Mouse (Mus musculus): ENCODE results near the gene Sds.
"Not testable (repeated sequence)": the region's sequence is repeated elsewhere in the genome, so short reads cannot be mapped to it uniquely, and the experiment has no call there.

Gene Sds

DNA sequence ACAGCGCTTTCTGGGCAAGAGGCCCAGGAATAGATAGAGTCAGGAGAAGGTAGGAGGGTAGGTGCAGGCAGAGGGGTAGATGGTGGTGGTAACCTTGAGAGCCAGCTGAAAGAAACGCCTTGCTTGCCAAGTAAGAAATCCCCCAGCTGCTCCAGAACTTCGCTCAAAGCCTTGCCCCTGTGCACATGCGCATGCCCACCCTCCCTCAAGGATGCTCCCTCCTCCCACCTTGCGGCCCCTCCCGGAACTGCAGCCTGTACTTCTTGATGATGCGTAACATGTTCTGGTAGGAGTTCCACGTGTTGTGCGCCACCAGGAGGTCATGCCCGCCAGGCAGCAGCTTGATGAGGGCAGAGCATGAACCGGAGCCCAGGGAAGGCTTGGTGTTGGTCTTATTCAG, 16.1 kb downstream of the Sds start:
- no peak for DNase-seq (ENCODE audit: low read depth)

DNA sequence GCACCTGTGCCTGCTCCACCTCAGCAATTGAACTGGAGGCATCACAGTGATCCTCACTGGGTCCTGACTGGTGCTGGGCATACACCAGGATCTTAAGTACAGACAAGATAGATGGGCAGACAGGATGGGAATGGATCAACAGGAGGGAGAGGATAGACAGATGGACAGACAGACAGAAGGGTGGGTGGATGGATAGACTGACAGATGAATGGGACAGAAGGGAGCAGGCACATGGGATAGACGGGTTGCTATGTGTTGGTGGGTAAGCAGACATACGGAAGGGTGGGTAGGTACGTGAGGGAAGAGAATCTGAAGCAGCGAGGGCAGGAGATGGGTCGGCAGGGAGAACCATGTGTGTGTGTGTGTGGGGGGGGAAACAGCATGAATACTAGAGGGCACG, 17.1 kb downstream of the Sds start:
- no peak for DNase-seq (ENCODE audit: low read depth)

DNA sequence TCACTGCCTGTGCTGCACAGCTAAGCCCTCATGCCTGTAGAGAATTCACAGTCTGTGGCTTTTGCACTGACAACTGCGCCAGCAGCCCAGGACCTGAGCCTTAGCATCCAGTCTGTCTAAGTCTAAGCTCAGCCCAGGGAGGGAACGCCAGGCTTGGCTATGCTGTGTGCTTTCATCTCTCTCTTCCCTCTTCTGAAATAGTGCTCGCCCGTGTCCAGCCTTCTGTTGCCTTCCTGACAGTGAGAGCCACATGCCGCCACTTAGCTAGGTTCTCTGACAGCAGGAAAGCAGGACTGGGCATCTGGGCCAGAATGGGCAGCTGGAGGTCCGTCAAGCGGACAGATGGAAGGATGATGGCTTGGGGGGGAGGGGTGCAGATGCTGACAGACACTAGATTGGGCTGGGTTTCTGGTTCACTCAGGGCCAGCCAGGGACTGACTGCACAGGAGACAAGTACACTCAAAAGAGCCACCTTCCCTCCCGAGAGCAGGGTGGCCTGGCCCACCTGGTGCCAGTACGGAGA, 17.6 kb downstream of the Sds start:
- no peak for DNase-seq (ENCODE audit: low read depth)

DNA sequence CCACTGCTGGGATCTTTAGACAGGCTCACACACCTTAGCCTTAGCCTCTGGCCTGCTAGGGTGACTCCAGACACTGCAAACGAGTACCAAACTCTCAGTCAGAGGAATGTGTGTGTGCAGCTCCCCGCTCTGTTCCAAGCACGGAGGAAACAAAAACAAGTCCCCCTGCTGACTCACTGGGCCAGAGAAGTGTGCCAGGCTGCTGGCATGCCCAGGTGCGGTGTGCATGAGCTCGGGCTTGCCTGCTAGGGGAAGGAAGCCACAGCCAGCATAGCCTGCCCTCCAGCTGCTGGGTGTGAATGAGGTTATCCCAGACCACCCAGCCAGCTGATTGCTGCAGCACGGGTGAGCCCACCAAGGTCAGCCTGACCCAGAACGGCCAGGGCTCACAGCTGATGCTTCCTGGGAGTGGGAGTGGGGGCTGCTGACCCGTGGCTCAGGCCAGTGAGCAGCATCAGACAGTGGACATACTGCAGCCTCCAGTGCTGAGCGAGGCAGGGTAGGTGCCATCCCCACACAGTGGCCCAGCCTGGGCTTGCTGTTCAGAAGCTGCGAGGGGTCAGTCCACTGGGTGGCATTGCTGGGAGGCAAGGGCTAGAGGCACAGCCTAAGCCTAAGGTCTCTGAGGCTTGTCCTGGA, 18.9 kb downstream of the Sds start:
- no peak for DNase-seq (ENCODE audit: low read depth)

DNA sequence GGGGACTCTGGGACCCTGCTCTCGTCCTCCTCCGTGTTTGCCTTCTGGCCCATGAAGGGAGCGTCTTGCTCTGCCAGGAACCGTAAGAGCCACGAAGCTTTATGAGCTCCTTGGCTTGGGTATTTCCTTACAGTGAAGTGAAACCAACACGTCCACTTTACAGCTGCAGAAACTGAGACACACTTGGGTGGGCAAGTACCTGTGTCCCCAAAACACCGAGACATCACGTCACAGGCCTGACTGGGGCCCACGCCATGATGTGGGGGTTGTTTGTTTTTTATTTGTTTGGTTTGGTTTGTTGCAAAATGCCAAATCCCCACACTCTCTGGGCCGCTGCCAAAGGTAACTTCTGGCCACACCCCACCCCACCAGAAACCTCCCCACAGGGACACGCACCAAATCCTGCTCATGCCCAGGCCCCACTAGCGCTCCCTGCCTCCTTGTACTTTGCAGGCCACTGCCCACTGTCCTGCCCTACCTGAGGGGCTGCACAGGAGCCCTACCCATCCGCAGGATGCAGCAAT, 19.4 kb downstream of the Sds start:
- DNase-seq (ENCODE audit: low read depth): no peak

DNA sequence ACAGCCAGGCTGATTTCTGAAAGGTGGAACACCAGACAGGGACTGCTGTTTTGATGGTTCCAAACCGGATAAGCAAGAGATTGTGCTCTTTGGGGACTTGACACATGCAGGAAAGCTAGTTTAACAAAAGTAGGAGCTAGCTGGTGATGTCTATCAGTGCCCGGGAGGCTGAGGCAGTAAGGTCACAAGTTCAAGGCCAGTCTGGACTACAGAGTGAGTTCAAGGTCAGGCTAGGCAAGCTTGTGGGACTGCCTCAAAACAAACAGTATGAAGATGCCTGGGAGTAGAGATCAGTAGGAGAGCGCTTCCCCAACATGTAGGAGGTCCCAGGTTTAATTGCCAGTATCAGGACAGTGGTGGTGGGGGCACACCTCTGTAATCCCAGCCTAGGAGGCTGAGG, 20.7 kb downstream of the Sds start:
- no peak for DNase-seq (ENCODE audit: low read depth)

DNA sequence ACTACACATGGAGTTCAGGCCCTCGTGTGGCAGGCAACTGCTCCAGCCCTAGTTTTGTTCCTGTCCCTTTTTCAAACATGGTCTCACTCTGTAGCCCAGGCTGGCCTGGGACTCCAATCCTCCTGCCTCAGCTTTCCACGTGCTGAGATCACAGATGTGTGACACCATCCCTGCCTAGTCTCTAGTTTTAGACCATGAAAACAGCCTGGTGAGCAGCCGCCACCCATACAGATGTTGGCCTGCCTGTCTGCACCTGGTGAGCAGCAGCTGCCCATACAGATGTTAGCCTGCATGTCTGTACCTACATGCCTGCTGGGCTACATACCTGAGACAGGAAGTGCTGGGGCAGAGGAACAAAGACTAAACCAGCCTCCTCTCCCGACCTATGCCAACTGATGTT, 22.9 kb downstream of the Sds start:
- no peak for DNase-seq (ENCODE audit: low read depth)

DNA sequence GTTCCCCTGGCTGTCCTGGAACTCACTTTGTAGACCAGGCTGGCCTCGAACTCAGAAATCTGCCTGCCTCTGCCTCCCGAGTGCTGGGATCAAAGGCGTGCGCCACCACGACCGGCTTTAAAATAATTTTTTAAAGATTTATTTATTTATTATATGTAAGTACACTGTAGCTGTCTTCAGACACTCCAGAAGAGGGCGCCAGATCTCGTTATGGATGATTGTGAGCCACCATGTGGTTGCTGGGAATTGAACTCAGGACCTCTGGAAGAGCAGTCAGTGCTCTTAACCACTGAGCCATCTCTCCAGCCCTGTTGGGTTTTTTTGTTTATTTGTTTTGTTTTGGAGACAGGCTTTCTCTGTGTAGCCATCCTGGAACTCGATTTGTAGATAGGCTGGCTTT, 24.3 kb downstream of the Sds start:
- DNase-seq (ENCODE audit: low read depth): not testable (repeated sequence)

DNA sequence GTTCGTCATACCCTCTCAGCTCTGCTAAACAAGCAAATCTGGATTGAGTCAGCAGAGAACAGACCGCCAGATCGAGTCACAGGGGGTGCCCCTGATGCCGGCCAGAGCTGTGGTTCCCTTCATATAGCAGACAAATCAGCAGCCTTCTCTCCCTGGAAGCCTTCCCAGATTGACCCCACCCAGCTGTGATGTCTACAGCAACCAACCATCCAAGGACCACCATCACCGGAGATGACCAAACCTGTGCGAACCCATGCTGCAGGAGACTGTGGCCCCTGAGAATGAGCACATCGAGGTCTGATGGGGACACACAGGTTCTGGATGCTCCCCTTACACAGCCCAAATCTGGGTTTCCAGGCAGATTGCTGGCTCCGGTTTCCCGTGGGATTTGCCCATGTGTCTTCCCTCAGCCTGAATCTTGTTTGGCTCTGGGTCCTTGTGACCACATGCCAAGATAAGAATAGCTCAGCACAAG, 25.9 kb downstream of the Sds start:
- no peak for DNase-seq (ENCODE audit: low read depth)

DNA sequence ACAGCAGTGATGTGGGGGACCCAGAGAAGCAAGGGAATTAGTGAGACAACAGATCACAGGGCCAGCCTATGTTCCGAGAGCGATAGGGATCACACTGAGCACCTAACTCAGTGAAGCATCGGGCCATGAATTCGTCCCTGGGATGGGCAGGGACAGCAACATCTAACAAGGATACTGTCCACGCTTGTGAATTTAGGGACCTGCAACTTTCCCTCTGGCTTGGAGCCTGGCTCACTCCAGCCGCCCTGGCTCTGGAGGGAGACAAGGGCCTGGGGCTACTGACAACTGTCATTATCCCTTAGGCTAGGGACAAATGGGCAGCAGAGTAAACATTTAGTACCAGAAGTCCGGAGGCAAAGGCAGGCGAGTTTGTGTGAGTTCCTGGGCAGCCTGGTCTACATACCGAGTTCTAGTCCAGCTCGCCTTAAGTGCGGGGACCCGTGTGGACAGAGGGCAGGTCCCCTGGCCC, 26.4 kb downstream of the Sds start:
- DNase-seq (ENCODE audit: low read depth): no peak

DNA sequence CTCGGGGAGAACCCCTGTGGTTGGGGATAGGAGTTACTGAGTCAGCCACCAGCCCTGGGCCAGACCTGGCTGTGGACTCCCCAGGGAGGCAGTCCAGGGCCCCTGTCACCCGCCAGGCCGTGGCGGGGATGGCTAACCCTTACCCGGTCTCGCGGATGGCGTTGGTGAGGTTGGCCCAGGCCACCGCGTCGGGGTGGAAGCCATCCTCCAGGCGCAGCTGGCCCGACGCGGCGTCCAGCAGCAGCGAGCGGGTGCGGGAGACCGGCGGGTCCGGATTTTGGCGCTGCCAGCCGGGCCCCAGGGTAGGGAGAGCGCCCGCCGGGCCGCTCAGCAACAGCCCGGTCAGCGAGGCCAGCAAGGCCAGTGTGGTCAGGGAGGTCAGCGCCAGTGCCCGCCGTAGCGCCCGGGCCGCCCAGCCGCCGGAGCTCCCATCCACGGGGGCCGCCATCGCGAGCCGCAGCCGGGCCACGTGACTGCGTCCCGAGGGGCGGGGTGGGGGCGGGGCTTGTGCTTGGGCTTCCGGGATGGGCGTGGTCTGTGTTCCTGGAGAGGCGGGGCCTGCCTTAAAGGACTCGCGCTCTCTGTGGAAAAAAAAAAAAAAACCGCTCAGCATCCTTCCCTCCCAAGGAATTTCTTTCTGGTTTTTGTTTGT, 26.9 kb downstream of the Sds start, which contains the start of gene Plbd2:
Plbd2 (minus strand) TSS at position 482 of the 652 bp plus-strand sequence.
- DNase-seq (ENCODE audit: low read depth): no peak

DNA sequence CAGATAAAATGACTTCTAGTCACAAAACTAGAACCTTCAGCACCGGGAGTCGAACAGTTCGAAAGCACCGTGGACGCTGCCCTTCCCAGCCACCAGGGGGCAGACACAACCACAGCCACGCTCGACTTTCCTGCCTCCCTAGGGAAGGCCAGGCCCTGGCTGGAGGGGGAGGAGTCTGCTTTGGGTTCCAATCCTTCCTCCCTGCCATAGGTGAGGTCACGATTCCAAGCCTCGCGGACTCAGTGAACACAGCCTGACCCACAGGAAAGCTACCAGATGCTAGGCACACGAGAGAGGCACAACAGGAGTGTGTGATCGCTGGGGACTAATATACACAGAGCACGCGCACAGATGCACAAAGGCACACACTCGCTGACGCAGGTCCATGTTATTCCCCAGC, 29.0 kb downstream of the Sds start:
- DNase-seq (ENCODE audit: low read depth): no peak

DNA sequence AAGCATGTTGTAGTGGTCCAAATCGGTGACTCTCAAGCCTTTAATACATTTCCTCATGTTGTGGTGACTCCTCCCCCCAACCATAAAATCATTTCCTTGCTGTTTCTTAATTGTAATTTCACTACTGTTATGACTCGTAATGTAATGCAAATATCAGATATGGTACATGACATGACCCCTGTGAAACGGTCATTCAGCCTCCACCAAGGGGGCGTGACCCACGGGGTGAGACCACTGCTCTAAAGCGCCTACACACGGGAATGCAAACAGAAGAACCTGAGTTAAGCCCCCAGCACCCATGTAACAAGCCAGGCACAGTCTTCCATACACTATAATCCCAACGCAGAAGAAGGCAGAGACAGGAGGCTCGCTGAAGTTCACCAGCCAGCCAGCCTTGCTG, 29.5 kb downstream of the Sds start:
- no peak for DNase-seq (ENCODE audit: low read depth)

DNA sequence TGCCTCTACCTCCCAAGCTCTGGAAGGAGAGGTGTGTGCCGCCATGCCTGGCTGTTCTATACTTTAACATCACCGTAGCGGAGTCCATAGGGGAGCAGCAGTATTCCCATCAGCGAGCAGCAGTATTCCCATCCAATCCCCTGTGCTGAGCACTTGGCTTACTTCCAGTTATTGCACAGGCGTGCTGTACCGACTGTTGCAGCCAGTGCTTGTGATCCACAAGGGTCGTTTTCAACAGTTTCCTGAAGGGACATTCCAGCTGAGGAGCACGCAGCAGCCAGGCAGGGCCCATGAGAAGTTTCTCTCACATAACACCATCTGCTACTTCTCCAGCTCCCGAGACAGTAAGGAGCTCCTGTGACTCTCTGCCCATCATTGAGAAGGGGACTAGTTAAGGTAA, 30.2 kb downstream of the Sds start:
- no peak for DNase-seq (ENCODE audit: low read depth)

DNA sequence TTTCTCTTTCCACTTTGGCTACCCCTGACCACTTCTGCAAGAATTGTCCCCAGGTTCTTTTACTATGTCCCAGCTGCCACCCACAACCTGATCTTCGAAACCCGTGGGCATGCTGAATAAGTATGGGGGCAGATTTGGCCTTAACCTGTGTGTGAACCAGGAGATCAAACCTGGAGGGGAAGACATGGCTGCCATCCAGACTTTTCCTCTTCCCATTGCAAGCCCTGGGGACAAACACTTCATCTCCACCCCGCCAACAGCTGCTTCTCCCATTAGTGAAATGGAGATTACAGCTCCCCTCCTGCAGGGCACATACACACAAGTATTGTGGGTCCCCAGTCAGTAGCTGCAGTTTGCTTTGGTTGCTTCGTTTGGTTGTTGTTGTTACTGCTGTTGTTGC, 31.0 kb downstream of the Sds start:
- no peak for DNase-seq (ENCODE audit: low read depth)

DNA sequence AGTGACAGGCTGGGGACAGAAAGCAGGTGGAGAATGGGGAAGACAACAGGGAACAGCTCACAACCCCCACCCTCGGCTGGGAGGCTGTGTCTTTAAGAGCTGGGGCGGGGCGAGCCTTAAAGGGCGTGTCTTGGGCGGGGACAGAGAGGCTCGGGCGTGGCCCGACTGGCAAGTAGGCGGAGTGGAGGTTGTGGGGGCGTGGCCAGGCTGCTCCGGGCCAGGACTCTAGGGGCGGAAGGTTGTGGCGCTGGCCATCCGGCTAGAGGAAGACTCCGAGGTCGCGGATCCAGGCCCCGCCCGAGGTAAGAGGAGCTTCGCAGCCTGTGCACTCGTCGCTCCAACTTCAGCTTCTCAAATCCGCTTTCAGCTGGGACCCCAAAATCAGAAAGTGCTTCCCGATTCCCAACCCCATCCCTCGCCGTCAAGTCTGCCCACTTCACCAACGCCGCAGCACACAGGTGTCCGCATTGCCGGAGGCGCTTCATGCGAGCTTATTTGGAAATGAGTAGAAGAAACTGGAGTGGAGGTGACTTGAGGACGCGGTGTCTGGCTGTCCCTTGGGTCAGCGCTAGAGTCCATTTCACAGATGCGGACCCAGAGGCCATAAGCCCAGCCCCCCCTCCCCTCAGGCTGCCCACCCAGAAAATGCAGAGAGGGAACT, 34.8 kb downstream of the Sds start, which contains the start of gene Slc8b1:
Slc8b1 (plus strand) TSS at position 187 of the 661 bp plus-strand sequence.
- DNase-seq (ENCODE audit: low read depth): no peak

DNA sequence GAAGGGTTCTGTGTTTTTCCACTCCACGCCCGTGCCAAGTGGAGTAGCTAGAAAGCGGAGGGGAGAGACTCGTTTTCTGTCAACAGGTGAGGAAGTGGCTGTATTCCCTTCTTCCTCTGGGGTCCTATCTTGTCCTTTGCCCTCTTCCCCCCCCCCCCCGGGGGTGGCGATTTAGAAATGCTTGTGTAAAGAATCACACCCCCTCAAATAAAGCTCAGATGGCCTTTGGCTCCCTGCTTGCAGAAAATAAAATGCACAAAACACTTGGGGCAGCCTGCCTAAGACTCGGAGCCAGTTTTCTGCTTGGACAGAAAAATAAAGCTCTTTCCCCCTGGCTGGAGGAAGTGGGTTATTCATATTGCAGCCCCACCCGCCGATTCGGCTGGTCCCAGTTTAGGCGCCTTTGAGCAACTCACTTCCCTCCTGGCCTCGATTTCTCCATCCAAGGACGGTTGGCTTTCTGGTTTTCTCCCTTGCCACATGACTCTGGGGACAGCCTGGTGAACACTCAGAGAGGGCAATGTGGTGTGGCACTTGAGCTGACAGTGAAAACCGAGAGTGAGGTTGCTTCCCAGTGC, 35.4 kb downstream of the Sds start:
- no peak for DNase-seq (ENCODE audit: low read depth)

DNA sequence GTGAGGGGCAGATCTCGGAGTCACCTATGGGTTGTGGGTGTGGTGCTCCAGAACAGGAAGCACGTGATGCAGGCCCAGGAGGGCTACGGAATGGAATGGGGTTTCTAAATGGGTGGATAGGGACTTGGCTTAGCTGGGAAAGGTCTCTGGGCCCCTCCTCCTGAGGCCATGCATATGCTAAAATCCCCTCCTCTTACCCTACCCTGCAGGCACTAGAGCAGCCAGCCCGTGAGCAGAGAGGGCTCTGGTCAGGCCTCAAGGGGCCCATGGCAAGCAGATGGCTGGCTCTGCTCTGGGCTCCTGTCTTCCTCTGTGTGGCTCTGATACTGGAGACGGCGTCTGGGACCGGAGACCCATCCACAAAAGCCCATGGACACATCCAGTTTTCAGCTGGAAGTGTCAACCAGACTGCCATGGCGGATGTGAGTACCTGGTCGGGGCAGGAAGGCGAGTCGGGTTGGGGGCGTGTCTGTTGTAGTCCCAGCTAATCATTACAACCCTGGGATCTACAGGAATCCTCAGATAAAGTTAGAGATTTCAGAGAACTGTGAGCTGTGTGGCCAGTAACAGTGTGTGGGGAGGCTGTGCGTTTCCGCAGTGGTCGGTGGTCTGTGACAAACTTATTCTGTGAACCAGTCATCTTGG, 36.7 kb downstream of the Sds start:
- no peak for DNase-seq (ENCODE audit: low read depth)

DNA sequence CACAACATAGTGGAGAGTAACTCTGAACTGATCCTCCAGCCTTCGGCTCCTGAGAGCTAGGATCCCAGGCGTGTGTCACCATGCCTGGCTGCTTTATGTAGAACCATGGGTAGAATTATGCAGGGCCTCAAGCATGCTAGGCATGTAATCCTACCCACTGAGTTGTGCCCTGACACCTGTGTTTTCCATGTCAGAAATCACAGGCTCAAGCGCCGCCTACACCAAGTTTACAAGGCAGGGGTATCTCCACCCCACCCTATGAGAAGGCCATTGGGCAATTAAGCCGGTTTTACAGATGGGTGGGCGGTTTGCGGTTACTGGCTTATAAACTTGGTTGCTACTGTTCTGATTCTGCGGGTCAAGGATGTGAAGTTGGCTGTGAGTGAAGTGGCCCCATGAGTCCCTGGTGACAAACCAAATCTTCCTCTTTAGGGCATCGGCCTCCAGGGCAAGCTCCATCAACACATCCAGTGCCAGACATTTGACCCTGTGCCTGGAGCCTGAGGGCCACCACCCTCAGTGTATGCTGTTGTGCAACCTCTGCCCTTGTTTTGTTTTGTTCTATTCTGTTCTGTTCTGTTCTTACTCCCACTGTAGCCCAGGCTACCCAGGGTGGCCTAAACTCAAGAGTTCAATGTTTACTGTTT, 37.8 kb downstream of the Sds start:
- no peak for DNase-seq (ENCODE audit: low read depth)

DNA sequence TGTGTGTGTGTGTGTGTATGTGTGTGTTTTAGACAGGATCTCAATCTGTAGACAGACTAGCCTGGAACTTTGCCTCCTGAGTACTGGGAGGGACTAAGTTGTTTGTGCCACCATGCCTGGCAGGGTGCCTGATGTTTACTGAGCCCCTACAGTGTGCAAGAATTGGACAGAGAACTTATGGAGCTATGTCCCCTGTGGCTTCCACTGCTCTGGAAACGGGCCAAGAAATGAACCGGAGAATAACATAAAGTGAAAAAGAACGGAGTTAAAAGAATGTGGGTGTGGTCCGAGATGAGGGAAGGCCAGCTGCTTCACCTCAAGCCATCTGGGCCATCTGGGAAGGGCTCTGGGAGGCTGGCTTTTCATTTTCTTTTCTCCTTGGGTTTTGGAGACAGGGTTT, 38.4 kb downstream of the Sds start:
- no peak for DNase-seq (ENCODE audit: low read depth)

DNA sequence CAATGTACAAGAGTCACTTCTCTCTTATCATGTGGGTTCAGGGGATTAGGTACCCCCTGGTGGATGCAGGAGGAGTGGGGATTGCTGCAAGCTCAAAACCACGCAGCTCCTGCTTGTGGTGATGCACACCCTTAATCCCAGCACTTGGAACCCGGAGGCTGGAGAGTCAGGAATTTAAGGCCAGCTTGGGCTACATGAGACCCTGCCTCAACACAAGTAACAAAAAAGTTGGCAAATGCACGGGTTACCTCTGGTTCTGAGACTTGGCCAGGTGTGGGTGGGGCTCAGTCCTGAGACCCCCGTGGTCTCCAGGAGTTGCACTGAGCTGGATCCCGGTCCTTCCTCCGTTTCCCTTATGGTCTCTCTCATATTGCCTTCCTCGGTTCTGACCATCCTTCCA, 39.1 kb downstream of the Sds start:
- DNase-seq (ENCODE audit: low read depth): no peak
